Mouse (Mus musculus): ENCODE data around the gene Thada.
A peak's percentile ranks its signal among the peaks of the same experiment; 100 is the strongest.
"Not testable (repeated sequence)": the region's sequence is repeated elsewhere in the genome, so short reads cannot be mapped to it uniquely, and the experiment has no call there.

The Thada gene

GRCm38 (mm10) chr17:84340574-84340973 lies 125.4 kb downstream of the Thada start:
- no peak for DNase-seq

DNA sequence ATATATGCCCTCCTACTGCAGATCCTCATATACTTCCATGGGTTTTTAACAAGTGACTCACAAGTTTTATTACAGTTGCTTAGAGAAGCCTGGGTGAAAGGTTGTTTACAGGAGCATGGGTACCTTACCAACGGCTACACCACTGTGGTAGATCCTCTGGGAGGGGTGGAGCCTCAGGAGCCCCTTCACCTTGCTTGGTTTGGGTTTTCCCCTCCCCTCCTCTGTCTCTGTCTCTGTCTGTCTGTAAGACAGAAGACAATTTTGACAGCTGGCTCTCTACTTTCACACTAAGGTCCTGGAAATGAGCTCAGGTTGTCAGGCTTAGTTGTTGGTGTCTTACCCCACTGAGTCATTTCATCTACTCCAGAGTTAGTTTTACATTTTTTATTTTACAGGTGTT lies 130.0 kb downstream of the Thada start:
- DNase-seq, result no peak

- DNase-seq, result no peak
Observed at GRCm38 (mm10) chr17:84335076-84335475, 130.9 kb downstream of the Thada start.

GRCm38 (mm10) chr17:84334241-84335014 lies 131.6 kb downstream of the Thada start:
- DNase-seq, result no peak

DNA sequence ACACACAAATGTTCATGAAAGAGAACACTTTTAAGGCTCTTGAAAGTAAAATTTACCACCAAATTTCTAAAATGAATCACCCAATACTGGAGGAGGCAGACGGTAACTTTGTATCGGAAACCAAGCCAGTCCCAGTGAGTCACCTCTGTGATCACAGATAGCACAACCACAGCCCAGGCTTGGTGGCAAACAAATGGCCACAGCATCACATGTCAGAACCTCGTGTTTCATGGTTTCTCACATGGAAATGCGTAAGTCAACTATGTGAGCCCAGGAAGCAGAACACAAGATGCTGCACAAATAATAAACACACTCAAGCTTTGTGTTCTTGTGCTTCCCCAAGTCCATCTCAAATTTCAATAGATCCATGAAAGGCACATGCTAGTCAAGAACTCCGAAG lies 133.1 kb downstream of the Thada start:
- DNase-seq, result peak; percentile 17

DNA sequence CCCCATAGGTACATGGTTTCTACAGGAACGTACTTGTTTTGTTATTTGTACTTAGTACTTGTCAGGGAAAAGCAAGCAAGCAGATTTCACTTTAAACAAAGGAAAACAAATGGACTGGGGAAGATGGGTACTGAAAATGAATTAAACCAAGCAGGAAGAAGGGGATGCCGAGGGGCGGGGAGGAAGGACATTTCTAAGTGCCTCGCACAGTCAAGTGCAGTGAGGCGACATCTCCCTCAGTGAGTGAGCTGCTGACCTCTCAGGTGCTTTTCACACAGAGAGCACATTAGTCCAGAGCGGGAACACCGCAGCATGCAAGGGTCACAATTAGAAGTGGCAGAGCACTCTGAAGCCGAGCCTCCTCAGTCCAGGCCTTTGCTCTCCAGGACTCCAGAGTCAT lies 135.0 kb downstream of the Thada start:
- no peak for DNase-seq

- DNase-seq, result no peak
Observed at GRCm38 (mm10) chr17:84330506-84330905, 135.5 kb downstream of the Thada start.

- DNase-seq, result no peak
Observed at GRCm38 (mm10) chr17:84329906-84330470, 136.0 kb downstream of the Thada start.

- DNase-seq, result no peak
Observed at GRCm38 (mm10) chr17:84328526-84328925, 137.5 kb downstream of the Thada start.

- no peak for DNase-seq
Observed at GRCm38 (mm10) chr17:84327051-84327925, 138.7 kb downstream of the Thada start.

- no peak for DNase-seq
Observed at GRCm38 (mm10) chr17:84322176-84322575, 143.8 kb downstream of the Thada start.

DNA sequence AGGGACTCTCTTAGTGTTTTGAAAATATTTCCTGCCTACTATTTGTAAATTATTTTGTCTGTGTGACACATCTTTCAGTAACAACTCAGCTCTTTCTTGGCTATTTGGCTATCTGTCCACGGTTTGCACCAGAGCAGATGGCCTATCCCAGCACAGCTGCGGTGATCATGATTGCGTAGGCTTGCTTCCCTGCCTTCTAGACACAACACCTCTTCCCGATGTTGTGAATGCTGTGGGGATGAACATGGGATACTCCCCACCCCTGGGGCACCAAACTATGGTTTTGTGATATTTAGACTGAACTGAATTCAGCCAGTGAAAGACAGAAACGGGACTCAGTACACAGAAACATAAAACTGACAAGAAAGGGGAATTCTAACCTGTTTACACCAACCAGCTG lies 144.7 kb downstream of the Thada start:
- peak; percentile 20 for DNase-seq

- DNase-seq, result peak; percentile 43
Observed at GRCm38 (mm10) chr17:84320576-84320975, 145.4 kb downstream of the Thada start.

GRCm38 (mm10) chr17:84314341-84314740 lies 151.7 kb downstream of the Thada start:
- no peak for DNase-seq

DNA sequence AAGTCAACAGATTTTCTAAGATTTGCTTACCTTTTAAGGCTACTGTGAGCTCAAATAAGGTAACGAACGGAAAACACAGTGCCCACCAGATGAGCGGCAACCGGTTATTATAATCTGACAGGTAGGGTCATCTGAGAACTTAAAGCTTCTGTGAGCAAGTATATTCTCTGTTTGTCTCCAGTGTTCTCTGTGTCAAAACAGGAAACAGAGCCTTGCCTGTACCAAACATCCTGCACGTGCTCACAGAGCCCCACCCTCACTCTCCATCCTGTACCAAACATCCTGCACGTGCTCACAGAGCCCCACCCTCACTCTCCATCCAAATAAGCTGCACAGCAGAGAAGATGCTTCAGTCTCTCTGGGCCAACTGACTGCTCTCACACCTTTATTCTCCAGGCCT lies 152.5 kb downstream of the Thada start:
- DNase-seq, result no peak

DNA sequence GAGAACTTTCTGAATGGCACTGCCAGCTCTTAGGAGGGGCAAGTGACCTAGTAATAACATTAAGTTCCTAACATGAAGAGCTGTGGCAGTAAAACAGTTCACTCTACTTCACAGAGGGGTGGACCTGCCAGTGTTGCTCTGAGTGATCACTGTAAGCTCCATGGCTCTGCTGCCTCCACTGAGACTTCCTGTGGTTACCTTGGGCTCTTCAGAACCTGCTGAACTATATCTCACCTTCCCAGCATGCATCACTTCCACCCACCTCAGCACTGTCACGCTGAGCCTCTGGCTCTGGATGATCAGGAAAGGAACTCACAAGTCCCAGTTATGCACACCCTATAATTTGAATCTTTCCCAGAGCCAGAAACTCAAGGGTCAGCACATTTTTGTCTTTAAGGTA lies 159.9 kb downstream of the Thada start:
- no peak for DNase-seq

DNA sequence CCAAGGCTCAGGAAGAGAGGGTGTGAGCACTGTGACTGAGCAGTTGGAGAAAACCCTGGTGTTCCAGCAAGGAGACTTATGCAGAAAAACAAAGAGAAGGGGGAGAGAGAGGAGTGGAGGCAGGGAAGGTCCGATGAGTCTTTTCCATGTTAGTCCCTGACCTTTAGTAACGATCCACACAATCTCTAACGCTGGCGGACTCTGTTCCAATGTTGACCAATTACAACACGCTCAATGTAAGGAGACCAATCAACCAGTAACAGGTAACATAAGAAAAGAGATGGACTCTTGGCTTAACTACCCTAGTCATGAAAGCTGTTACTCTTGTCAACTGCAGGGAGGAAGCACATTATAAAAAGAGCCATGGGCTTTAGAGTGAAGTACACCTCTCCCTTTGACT lies 160.9 kb downstream of the Thada start:
- DNase-seq, result no peak

GRCm38 (mm10) chr17:84304141-84304540 lies 161.9 kb downstream of the Thada start:
- DNase-seq, result no peak

- no peak for DNase-seq
Observed at GRCm38 (mm10) chr17:84297976-84298375, 168.0 kb downstream of the Thada start.

DNA sequence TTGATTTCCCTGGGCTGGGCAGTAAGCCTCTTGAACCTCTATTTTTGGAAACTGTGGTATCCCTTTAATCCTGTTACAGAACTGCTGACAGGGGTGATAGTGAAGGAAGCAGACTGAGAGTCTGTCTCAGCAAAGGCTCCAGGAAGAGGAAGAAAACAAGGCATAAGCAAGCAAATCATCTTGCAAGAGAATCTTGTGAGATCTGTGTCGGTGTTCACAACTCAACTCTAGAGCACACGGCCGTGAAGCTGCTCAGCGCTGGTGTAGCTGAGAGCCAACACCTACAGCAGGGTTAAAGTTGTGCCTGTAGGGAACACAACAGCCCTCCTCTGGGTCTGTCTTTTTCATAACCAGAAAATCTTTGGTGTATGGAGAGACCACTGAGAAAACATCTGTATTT lies 172.8 kb downstream of the Thada start:
- DNase-seq, result no peak

- not testable (repeated sequence) for DNase-seq
Observed at GRCm38 (mm10) chr17:84291228-84291627, 174.8 kb downstream of the Thada start.

- DNase-seq, result no peak
Observed at GRCm38 (mm10) chr17:84287675-84288420, 178.2 kb downstream of the Thada start.

GRCm38 (mm10) chr17:84286536-84286935 lies 179.5 kb downstream of the Thada start:
- DNase-seq, result no peak

Measured in right cerebral cortex, adult 18-20 months (tissue).